9 mouse cellular contexts compared by ENCODE assay signal in the genomic region with DNA sequence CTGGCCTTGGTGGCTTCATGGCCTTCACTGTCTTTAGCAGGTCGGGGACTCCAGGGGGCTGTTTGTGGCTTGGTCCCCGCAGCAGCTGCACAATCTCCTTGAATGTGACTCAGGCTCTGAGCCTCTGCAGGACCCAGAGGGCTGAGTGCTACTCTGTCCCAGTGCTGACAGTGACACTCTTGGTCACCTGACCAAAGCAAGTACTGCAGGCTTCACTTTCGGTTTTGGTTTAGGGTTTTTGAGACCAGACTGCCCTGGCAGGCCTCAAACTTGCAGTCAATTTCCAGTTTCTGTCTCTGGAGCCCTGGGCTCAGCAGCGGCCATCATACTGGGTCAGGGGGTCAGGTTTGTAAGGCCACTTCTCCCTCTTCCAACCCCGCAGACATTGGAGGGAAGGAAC. TPM values are rescaled to one million over a fixed set of nuclear protein-coding genes. Genes with fewer than 3 reads are reported as not detected.
DNase-seq lines count a peak whose midpoint lies in the region; ATAC-seq and TF ChIP-seq lines count a peak whose summit lies in the region.
"Had no signal": no experiment of that assay in that cellular context is flagged by ENCODE, and none has a peak within 500 bp of the region (broad histone marks: within the 10 kb centered on the region; RNA-seq: fewer than 3 reads in every experiment).

No protein-coding gene starts in this region.

- peak; percentile 91 for ATAC-seq in G1E (ENCODE audit: extremely low read depth, insufficient number of reproducible peaks, low FRiP score, poor library complexity, severe bottlenecking)
- peak; percentile 40; the same call in 1 of the 2 replicates for ATAC-seq in embryonic facial prominence, embryonic 15.5 days (ENCODE audit: insufficient number of reproducible peaks, low FRiP score, low TSS enrichment, low read depth)
- ATAC-seq in inflammation-experienced regulatory T-cells, adult 6 months, result peak; percentile 98
- ATAC-seq in hindbrain, embryonic 11.5 days (ENCODE audit: low FRiP score), result no peak

- peak; percentile 87 for DNase-seq in G1E (ENCODE audit: low spot score)
- peak; percentile 75 to 80 for DNase-seq in lung, adult 18-20 months
- peak; percentile 84 for DNase-seq in splenic B cell, adult 2 months (ENCODE audit: low read depth, low spot score)
- DNase-seq in frontal cortex, postnatal 10 days (ENCODE audit: low spot score in 2 of 2), result no peak
- DNase-seq in hindbrain, embryonic 11.5 days (ENCODE audit: low spot score), result no peak
- DNase-seq in layer of hippocampus, postnatal 25 days (ENCODE audit: extremely low spot score in 1 of 2, low spot score in 1 of 2), result no peak

- no peak for TF ChIP-seq CTCF in G1E (IDR thresholded peaks at IDR 0.05; ENCODE audit: low read depth, low read length)

- 56% methylated on average over 5 of the region's 5 CpGs for WGBS in embryonic facial prominence, embryonic 15.5 days
- WGBS in hindbrain, embryonic 11.5 days, result 60% methylated on average over 5 of the region's 5 CpGs

- H3K36me3 ChIP-seq in G1E (replicated peaks), result peaks cover 19% of the 10 kb centered on the region
- H3K36me3 ChIP-seq in embryonic facial prominence, embryonic 15.5 days, result no peaks in the 10 kb centered on the region
- no peaks in the 10 kb centered on the region for H3K36me3 ChIP-seq in splenic B cell, adult 2 months (ENCODE audit: control insufficient read depth, insufficient read depth, low read length, poor library complexity, severe bottlenecking)
- H3K36me3 ChIP-seq in hindbrain, embryonic 11.5 days (ENCODE audit: control insufficient read depth, insufficient read depth, low read length), result no peaks in the 10 kb centered on the region
- H3K36me3 ChIP-seq: embryonic facial prominence, embryonic 12.5 days had no signal

- peak overlapping the region; percentile 63; the same call in 1 of the 2 replicates for H3K4me3 ChIP-seq in G1E (ENCODE audit: low read depth, low read length)
- H3K4me3 ChIP-seq in embryonic facial prominence, embryonic 15.5 days (replicated peaks), result no peak overlapping the region
- no peak overlapping the region for H3K4me3 ChIP-seq in hindbrain, embryonic 11.5 days (ENCODE audit: low read depth, low read length)
- H3K4me3 ChIP-seq: embryonic facial prominence, embryonic 12.5 days had no signal

- no peaks in the 10 kb centered on the region for H3K9me3 ChIP-seq in G1E (replicated peaks)
- H3K9me3 ChIP-seq in embryonic facial prominence, embryonic 15.5 days (replicated peaks), result no peaks in the 10 kb centered on the region
- H3K9me3 ChIP-seq in hindbrain, embryonic 11.5 days (ENCODE audit: control insufficient read depth, low read length), result no peaks in the 10 kb centered on the region
- H3K9me3 ChIP-seq: embryonic facial prominence, embryonic 12.5 days had no signal

- H3K4me1 ChIP-seq in G1E (ENCODE audit: insufficient read depth, low read depth, low read length), result peaks cover 35% of the 10 kb centered on the region
- peaks cover 6% of the 10 kb centered on the region; the same call in 1 of the 2 replicates for H3K4me1 ChIP-seq in embryonic facial prominence, embryonic 15.5 days
- no peaks in the 10 kb centered on the region for H3K4me1 ChIP-seq in hindbrain, embryonic 11.5 days (replicated peaks; ENCODE audit: control insufficient read depth, insufficient read depth, low read length)
- H3K4me1 ChIP-seq: embryonic facial prominence, embryonic 12.5 days had no signal

- H3K4me2 ChIP-seq in embryonic facial prominence, embryonic 15.5 days (replicated peaks), result no peak overlapping the region
- no peak overlapping the region for H3K4me2 ChIP-seq in hindbrain, embryonic 11.5 days (replicated peaks; ENCODE audit: low read depth, low read length)
- H3K4me2 ChIP-seq: embryonic facial prominence, embryonic 12.5 days had no signal

- no peak overlapping the region for H3K27ac ChIP-seq in embryonic facial prominence, embryonic 15.5 days (replicated peaks)
- H3K27ac ChIP-seq in hindbrain, embryonic 11.5 days (ENCODE audit: low read depth, low read length), result no peak overlapping the region
- H3K27ac ChIP-seq: embryonic facial prominence, embryonic 12.5 days had no signal

- no peak overlapping the region for H3K9ac ChIP-seq in embryonic facial prominence, embryonic 15.5 days
- H3K9ac ChIP-seq in hindbrain, embryonic 11.5 days (ENCODE audit: low read depth, low read length), result no peak overlapping the region
- H3K9ac ChIP-seq: embryonic facial prominence, embryonic 12.5 days had no signal

- H3K27me3 ChIP-seq in G1E (ENCODE audit: insufficient read depth, low read length), result peaks cover 19% of the 10 kb centered on the region
- H3K27me3 ChIP-seq in embryonic facial prominence, embryonic 15.5 days, result no peaks in the 10 kb centered on the region
- H3K27me3 ChIP-seq in splenic B cell, adult 2 months (ENCODE audit: control insufficient read depth, insufficient read depth, low read length, poor library complexity, severe bottlenecking), result no peaks in the 10 kb centered on the region
- H3K27me3 ChIP-seq in hindbrain, embryonic 11.5 days (ENCODE audit: control insufficient read depth, insufficient read depth, low read length), result no peaks in the 10 kb centered on the region
- H3K27me3 ChIP-seq: embryonic facial prominence, embryonic 12.5 days had no signal

RNA-seq across cellular contexts. Expression of a gene that starts 8.3 kb away (rescaled TPM):
- 14.1 and 20.1 TPM in 2 replicates for total RNA-seq in G1E (2014; fragmentation: Nextera tagmentation)
- 17.5 and 18.3 TPM in 2 replicates for total RNA-seq in G1E (2017)
- 36.9 and 38.8 TPM in 2 replicates for polyA plus RNA-seq in G1E (2012)
- 43.7 and 44.3 TPM in 2 replicates for polyA plus RNA-seq in embryonic facial prominence, embryonic 15.5 days (2015; fragmentation: Nextera tagmentation; extraction: Ambion mirVana)
- 10 to 100 TPM; 12.5 to 16.8 (median 12.8) TPM for polyA plus RNA-seq in inflammation-experienced regulatory T-cells, adult 6 months (2017; shearing (Covaris generic))
- polyA plus RNA-seq in hindbrain, embryonic 11.5 days (2014; fragmentation: Nextera tagmentation; extraction: Ambion mirVana), result 27.5 and 34.0 TPM in 2 replicates
- total RNA-seq in layer of hippocampus, postnatal 25 days (2021), result 10 to 100 TPM; 57.3 to 60.3 TPM

RNA-seq across cellular contexts. Expression of a gene that starts 9.2 kb away (rescaled TPM):
- total RNA-seq in G1E (2014; fragmentation: Nextera tagmentation) (10.5 and 12.5 TPM in 2 replicates), G1E (2017) (12.9 and 33.6 TPM in 2 replicates)
- polyA plus RNA-seq in G1E (2012), result 61.6 and 87.9 TPM in 2 replicates
- 41.9 and 42.0 TPM in 2 replicates for polyA plus RNA-seq in embryonic facial prominence, embryonic 15.5 days (2015; fragmentation: Nextera tagmentation; extraction: Ambion mirVana)
- 1 to 10 TPM in 2 of 3 experiments, under 1 TPM in 1; 0.65 to 3.2 (median 2.1) TPM for polyA plus RNA-seq in inflammation-experienced regulatory T-cells, adult 6 months (2017; shearing (Covaris generic))
- 1.5 and 3.1 TPM in 2 replicates for polyA plus RNA-seq in hindbrain, embryonic 11.5 days (2014; fragmentation: Nextera tagmentation; extraction: Ambion mirVana)
- 10 to 100 TPM; 32.4 to 32.8 TPM for total RNA-seq in layer of hippocampus, postnatal 25 days (2021)

RNA-seq across cellular contexts. Expression of a gene that starts 36.6 kb away (rescaled TPM):
- total RNA-seq in G1E (2014; fragmentation: Nextera tagmentation), result 6.2 and 8.1 TPM in 2 replicates
- total RNA-seq in G1E (2017), result 0.11 TPM in 1 of 2 replicates, not detected in the other
- not detected in 2 replicates for polyA plus RNA-seq in G1E (2012)
- 6.1 and 10.0 TPM in 2 replicates for polyA plus RNA-seq in embryonic facial prominence, embryonic 15.5 days (2015; fragmentation: Nextera tagmentation; extraction: Ambion mirVana)
- not detected for polyA plus RNA-seq in inflammation-experienced regulatory T-cells, adult 6 months (2017; shearing (Covaris generic))
- polyA plus RNA-seq in hindbrain, embryonic 11.5 days (2014; fragmentation: Nextera tagmentation; extraction: Ambion mirVana), result 4.0 and 8.4 TPM in 2 replicates
- 10 to 100 TPM; 51.0 to 51.3 TPM for total RNA-seq in layer of hippocampus, postnatal 25 days (2021)

Comparison
In these comparisons a context has a peak if more than half of its experiments do, and no peak if none do; other contexts are left out.
1. DNase-seq: peak in G1E (single experiment), lung, adult 18-20 months (2 of 2) and splenic B cell, adult 2 months (single experiment); none in frontal cortex, postnatal 10 days (0 of 2), hindbrain, embryonic 11.5 days (single experiment) and layer of hippocampus, postnatal 25 days (0 of 2).
2. RNA of a gene that starts 9.2 kb away (polyA plus RNA-seq): 61.6 to 87.9 TPM in G1E and 41.9 to 42.0 TPM in embryonic facial prominence, embryonic 15.5 days; 0.65 to 3.2 TPM in inflammation-experienced regulatory T-cells, adult 6 months and 1.5 to 3.1 TPM in hindbrain, embryonic 11.5 days; every median in the first group is over 10 times any median in the second.